Mouse (Mus musculus) forelimb bud, embryonic 11.5 days (tissue): ENCODE measurements around the gene Olfr457.
"Not testable (repeated sequence)": the region's sequence is repeated elsewhere in the genome, so short reads cannot be mapped to it uniquely, and the experiment has no call there.

Source experiments
- DNase-seq: peaks from one replicate; pipeline ENCODE4 v3.0.0-alpha.2; 2012; ENCODE audit warnings: low read depth, low spot score

Gene Olfr457

DNA sequence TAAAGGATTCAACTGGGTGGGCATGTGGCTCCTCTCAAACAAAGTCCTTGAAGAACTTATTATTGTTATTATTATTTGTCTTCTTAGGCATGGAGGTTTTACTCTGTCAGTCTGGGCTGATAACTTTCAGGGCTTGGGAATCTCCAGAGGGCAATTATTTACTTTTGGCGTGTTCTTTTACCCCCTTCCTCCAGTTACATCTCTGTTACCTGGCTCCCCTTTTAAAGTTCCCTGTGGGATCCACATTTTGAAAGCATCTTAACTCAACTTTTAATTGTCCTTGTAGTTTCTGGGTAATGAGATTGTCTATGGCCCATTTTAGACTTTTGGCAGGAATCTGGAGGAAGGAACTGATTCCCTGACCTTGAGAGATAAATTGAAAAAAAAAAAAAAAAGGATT, at the start of gene Olfr457:
Olfr457 (minus strand) TSS at position 101 of the 400 bp plus-strand sequence.
- no peak for DNase-seq

- no peak for DNase-seq
These were observed 37.3 kb upstream of the Olfr457 start for GRCm38 (mm10) chr6:42513461-42513860.

GRCm38 (mm10) chr6:42509311-42509710, 33.2 kb upstream of the Olfr457 start:
- DNase-seq: peak; percentile 3

- no peak for DNase-seq
These were observed 27.3 kb upstream of the Olfr457 start for GRCm38 (mm10) chr6:42503478-42503877.

- DNase-seq: no peak
These were observed 13.6 kb upstream of the Olfr457 start for GRCm38 (mm10) chr6:42489731-42490130.

DNA sequence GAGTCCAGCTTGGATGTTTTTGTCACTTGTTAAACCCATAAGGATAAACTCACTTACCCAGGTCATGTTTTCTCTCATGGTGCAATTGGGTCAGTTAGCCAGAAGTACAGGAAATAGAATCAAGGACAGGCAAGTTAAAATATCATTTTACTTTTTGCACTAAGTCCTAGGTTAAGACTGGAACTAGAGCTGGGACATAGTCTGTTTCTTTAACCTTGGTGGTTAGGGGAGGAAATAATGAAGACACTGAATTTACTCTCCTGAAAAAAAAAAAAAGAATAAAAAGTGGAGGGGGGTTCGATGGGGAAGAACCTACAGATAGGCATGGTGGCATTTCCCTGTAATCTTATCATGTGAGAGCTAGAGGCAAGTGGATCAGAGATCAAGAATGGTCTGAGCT, 11.0 kb upstream of the Olfr457 start, which contains the start of gene Olfr456:
Olfr456 (minus strand) TSS at position 101 of the 400 bp plus-strand sequence.
- no peak for DNase-seq

- no peak for DNase-seq
These were observed 8.5 kb upstream of the Olfr457 start for GRCm38 (mm10) chr6:42484633-42485032.

DNA sequence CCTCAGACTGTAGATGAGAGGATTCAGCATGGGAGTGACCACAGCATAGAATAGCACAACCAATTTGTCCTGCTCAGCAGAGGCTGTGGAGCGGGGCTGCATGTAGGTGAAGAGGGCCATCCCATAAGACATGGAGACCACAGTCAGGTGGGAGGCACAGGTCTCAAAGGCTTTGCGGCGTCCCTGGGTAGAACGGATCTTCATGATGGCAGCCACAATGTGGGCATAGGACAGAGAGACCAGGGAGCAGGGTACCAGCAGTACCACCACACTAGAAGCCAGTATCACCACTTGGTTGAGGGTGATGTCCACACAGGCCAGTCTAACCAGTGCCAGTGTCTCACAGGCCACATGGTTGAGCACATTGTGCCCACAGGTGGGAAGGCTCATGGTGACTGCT, 4.8 kb downstream of the Olfr457 start:
- not testable (repeated sequence) for DNase-seq

- no peak for DNase-seq
These were observed 5.6 kb downstream of the Olfr457 start for GRCm38 (mm10) chr6:42470542-42470941.

DNA sequence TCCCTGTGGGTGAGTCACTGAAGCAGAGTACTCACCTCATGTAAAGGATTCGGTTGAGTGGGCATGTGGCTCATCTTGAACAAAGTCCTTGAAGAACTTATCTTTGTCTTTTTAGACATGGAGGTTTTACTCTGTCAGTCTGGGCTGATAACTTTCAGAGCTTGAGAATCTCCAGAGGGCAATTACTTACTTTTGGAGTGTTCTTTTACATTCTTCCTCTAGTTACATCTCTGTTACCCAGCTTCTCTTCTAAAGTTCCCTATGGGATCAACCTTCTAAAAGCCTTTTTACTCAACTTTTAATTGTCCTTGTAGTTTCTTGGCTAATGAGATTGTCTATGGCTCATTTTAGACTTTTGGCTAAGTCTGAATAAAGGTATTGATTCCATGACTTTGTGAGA, 11.0 kb downstream of the Olfr457 start, which contains the start of gene Olfr458:
Olfr458 (minus strand) TSS at position 101 of the 400 bp plus-strand sequence.
- no peak for DNase-seq

DNA sequence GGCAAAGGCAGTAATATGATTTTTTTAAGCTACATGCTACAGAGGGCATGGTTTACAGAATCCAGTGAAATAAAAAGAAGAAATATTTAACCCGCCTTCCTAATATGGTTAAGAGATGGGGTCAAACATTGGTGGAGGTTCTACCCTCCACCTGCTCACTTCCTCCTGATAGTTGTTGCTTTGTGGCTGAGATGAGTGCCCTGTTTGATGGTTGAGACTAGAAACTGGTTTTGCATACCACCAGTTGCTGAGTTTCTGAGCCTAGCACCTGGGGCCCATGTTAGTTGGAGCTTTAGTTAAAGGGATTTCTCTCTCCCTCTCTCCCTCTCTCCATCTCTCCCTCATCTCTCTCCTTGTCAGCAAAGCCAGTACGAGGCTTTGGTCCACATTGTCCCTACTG, 28.8 kb downstream of the Olfr457 start:
- no peak for DNase-seq

- DNase-seq: no peak
These were observed 31.6 kb downstream of the Olfr457 start for GRCm38 (mm10) chr6:42444491-42444890.

DNA sequence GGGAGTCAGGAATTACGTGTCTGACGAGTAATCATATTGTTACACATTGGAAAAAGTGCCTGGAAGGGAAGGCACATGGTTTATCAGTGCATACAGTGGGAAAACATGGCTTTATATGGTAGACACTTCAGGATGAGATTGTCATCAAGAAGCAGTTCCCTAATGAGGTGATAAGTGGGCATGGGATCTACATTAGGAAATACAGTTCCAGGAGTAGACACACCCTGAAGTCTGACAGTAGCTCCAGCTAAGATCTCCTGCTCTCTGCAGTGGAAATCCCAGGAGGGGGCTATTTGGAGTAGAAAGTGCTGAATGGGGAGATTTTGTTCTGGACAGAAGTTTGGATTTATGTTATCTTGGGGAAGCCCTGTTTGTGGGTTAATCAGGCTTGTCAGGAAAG, 34.7 kb downstream of the Olfr457 start:
- no peak for DNase-seq

DNA sequence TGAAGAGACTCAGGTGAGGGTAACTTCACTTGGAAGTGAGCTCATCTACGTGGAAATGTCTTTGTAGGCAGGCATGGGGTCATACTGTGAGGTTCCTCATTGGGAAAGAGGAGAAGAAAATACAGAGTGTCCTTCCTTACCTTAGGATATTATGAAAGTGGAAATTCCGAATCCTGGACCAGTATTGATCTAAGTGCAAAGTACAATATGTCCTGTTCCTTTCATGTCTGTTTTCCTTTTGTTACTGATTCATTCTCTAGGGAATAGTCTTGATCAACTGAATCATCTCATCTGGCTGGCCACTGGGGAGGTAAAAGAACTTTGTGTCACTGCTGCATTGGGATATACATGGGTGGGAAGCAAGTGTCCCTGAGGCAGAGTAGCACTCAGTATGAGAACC, 40.6 kb downstream of the Olfr457 start:
- no peak for DNase-seq

DNA sequence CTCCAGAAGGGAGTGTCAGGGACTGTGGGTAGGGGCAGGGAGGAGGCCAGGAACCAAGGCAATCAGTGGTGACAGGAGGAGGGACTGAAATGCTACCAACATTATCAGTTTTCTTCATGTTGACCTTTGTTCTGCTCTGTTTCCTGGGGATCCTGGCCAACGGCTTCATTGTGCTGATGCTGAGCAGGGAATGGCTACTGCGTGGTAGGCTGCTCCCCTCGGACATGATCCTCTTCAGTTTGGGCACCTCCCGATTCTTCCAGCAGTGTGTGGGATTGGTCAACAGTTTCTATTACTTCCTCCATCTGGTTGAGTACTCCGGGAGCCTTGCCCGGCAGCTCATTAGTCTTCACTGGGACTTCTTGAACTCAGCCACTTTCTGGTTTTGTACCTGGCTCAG, 41.7 kb downstream of the Olfr457 start, which contains the start of gene Tas2r126:
Tas2r126 (plus strand) TSS at position 90 of the 400 bp plus-strand sequence.
- DNase-seq: no peak

DNA sequence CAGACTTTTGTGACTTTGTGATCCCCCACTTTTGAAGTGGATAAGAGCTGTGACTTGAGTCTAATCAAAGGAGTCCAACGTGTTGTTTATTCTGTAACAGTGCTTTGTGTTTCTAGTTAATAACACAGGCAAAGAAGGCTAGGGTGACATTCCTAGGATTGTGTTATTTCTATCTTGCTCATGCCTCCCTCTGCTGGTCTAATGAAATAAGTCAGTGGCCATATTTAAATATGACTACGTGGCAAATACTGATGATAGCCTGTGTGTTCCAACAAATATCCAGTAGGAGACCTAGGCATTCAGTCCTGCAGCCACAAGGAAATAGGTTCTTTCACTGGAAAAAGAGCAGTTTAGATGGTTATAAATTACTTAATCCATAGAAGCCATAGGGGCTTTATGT, 42.6 kb downstream of the Olfr457 start:
- no peak for DNase-seq

GRCm38 (mm10) chr6:42426337-42426736, 49.8 kb downstream of the Olfr457 start:
- DNase-seq: no peak

DNA sequence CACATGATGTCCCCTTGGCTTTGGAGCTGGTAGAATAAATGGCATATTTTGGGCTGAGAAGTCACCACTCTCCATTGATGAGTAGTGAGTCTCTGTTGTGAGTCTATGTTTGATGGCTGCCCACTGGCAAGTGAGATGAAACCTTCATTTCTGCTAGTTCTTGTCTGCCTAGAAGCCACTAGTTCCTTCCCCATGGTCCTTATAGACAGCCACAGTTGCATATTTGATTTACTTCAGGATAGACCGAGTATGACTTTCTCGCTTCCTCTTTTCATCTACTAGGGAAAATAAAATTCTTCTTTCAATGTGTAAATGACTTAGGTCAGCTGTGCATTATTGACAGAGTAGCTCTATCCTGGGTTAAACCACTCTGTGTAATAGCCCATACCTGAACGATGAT, 51.7 kb downstream of the Olfr457 start:
- DNase-seq: no peak

DNA sequence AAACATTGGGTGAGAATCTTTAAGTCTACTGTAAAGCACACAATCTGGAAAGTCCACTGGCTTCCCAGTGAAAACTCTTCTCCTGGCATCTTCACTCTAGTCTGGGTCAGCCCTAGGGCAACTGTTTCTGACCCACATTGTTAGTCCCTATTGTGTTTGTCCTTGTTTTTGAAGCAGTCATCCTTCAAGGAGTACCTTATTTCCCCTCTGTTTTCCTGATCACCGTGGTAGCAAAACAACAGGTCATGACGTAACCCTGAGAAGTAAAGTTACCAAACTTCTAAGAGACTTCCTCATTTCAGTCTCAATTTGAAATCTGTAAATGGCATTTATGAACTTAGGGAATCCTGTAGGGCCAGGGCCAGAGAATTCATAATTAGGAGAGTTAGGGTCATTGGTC, 54.7 kb downstream of the Olfr457 start:
- no peak for DNase-seq

- DNase-seq: no peak
These were observed 56.7 kb downstream of the Olfr457 start for GRCm38 (mm10) chr6:42419443-42419842.
